Mouse (Mus musculus): ENCODE measurements at regions not wholly inside any gene's neighbourhood (a gene's known extent, or its start where the extent isn't known, plus 50 kb on each side); places are given as distances from the start of the nearest gene placed in this dataset.

DNA sequence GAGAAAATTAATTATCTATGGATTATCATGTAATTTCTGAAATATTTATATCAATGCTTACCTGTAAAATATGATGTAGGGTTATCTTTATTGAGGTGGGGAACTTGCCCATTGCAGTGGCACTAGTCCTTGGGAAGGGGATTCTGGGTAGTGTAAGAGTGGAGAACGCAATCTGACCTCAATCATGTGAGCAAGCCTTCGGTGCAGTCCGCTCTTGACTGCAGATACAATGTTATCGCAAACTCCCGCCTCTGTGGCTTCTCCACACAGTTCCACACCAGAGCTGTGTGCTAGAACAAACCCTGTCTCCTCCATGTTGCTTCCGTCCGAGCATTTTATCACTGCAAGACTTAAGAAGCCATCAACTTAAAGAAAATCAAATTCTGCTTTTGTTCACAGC, 62.1 kb upstream of the Jade1 start:
- TF ChIP-seq MEF2A (IDR thresholded peaks at IDR 0.05; ENCODE audit: borderline replicate concordance, low read depth, low read length) (no peak), CTCF (conservative IDR thresholded peaks at IDR 0.05 in 1 of 2, IDR thresholded peaks at IDR 0.05 in 1 of 2; ENCODE audit: low read depth in 2 of 2, low read length in 2 of 2) (no peak), POLR2A (IDR thresholded peaks at IDR 0.05; ENCODE audit: low read depth, low read length) (no peak), EP300 (IDR thresholded peaks at IDR 0.05; ENCODE audit: low read length) (no peak), NELFE (IDR thresholded peaks at IDR 0.05; ENCODE audit: low read depth, low read length) (no peak), CHD2 (IDR thresholded peaks at IDR 0.05; ENCODE audit: low read length) (no peak), ZKSCAN1 (IDR thresholded peaks at IDR 0.05; ENCODE audit: borderline replicate concordance, low read depth, low read length) (no peak), TCF12 (IDR thresholded peaks at IDR 0.05; ENCODE audit: low read depth, low read length) (no peak), E2F4 (IDR thresholded peaks at IDR 0.05; ENCODE audit: insufficient replicate concordance, low read depth, low read length) (no peak)

All from CH12.LX (cell line).